Mouse (Mus musculus) macrophage (primary cell): ENCODE data around the gene Tmem59l. TPM values are rescaled to one million over a fixed set of nuclear protein-coding genes. Genes with fewer than 3 reads are reported as not detected.

Experiments
- H3K27ac ChIP-seq: fragments of 350-480 bp; formaldehyde crosslinking; 2 replicates; pipeline ENCODE4 v1.9.0; 2021
- H3K36me3 ChIP-seq: fragments of 350-480 bp; formaldehyde crosslinking; 2 replicates; pipeline ENCODE4 v1.9.0; 2021; ENCODE audit errors: inconsistent target
- H3K4me3 ChIP-seq: fragments of 350-480 bp; formaldehyde crosslinking; 2 replicates; pipeline ENCODE4 v1.9.0; 2021; ENCODE audit errors: inconsistent target
- H3K79me2 ChIP-seq: fragments of 350-480 bp; formaldehyde crosslinking; 2 replicates; pipeline ENCODE4 v1.9.0; 2021; ENCODE audit errors: inconsistent target
- WGBS: methylation state at CpG from one replicate; pipeline ENCODE4 v1.1.7; 2026; ENCODE audit warnings: inconsistent platforms; ENCODE audit not compliant: missing documents; 5-methylcytosine and 5-hydroxymethylcytosine counted together
- polyA plus RNA-seq: library from polyadenylated mRNA; stranded (reverse); fragments of 250-400 nt; gene quantifications from 3 replicates; pipeline ENCODE4 v1.2.4, GENCODE M21; 2018; ENCODE audit warnings: inconsistent platforms

Tmem59l gene
- polyA plus RNA-seq, 1 experiment from 2014 or later = not detected

GRCm38 (mm10) chr8:70445988-70446387 lies 41.2 kb downstream of the Tmem59l start:
- no peaks in the 10 kb centered on the region for H3K79me2 ChIP-seq
- H3K27ac ChIP-seq = no peak overlapping the region
- H3K36me3 ChIP-seq = no peaks in the 10 kb centered on the region
- WGBS = no CpG with 5 or more reads among the region's 1 CpGs
- no peak overlapping the region for H3K4me3 ChIP-seq

GRCm38 (mm10) chr8:70443326-70443725 lies 43.8 kb downstream of the Tmem59l start:
- Histone ChIP-seq H3K79me2 (peaks cover 6% of the 10 kb centered on the region; the same call in 1 of the 2 replicates), H3K4me3 (no peak overlapping the region), H3K27ac (no peak overlapping the region), H3K36me3 (no peaks in the 10 kb centered on the region)
- 69% methylated on average over 4 of the region's 4 CpGs for WGBS

GRCm38 (mm10) chr8:70441565-70441964 lies 45.6 kb downstream of the Tmem59l start:
- no peak overlapping the region for H3K27ac ChIP-seq
- H3K36me3 ChIP-seq = no peaks in the 10 kb centered on the region
- WGBS = 88% methylated on average over 3 of the region's 3 CpGs
- peaks cover 6% of the 10 kb centered on the region; the same call in 1 of the 2 replicates for H3K79me2 ChIP-seq
- no peak overlapping the region for H3K4me3 ChIP-seq

GRCm38 (mm10) chr8:70440246-70440645 lies 46.9 kb downstream of the Tmem59l start:
- Histone ChIP-seq H3K27ac (no peak overlapping the region), H3K4me3 (no peak overlapping the region)
- 70% methylated on average over 2 of the region's 3 CpGs for WGBS

GRCm38 (mm10) chr8:70439848-70440179 lies 47.3 kb downstream of the Tmem59l start:
- no peaks in the 10 kb centered on the region for H3K36me3 ChIP-seq
- peak overlapping the region; percentile 18; the same call in 1 of the 2 replicates for H3K4me3 ChIP-seq
- peaks cover 6% of the 10 kb centered on the region; the same call in 1 of the 2 replicates for H3K79me2 ChIP-seq
- H3K27ac ChIP-seq = no peak overlapping the region
- WGBS = 3% methylated on average over 7 of the region's 7 CpGs

More at GRCm38 (mm10) chr8:70440246-70440645, 46.9 kb downstream of the Tmem59l start:
- Histone ChIP-seq H3K36me3 (no peaks in the 10 kb centered on the region), H3K79me2 (peaks cover 6% of the 10 kb centered on the region; the same call in 1 of the 2 replicates)

- Histone ChIP-seq H3K4me3 (peak within 1 kb of the TSS; percentile 35), H3K27ac (no peak within 1 kb of the TSS), H3K36me3 (no peaks in the 10 kb centered on the region), H3K79me2 (peaks cover 6% of the 10 kb centered on the region; the same call in 1 of the 2 replicates)
- under 1% methylated on average over 52 of the region's 70 CpGs for WGBS
These were observed 47.9 kb downstream of the Tmem59l start, which contains the start of gene Crtc1 for GRCm38 (mm10) chr8:70439055-70439847. Gene Crtc1, minus strand, starts transcription at chr8:70439579.

- Histone ChIP-seq H3K79me2 (peaks cover 6% of the 10 kb centered on the region; the same call in 1 of the 2 replicates), H3K4me3 (no peak overlapping the region), H3K27ac (no peak overlapping the region), H3K36me3 (no peaks in the 10 kb centered on the region)
- WGBS = 96% methylated on average over 2 of the region's 2 CpGs
These were observed 48.7 kb downstream of the Tmem59l start for GRCm38 (mm10) chr8:70438423-70438822.

- Histone ChIP-seq H3K27ac (no peak overlapping the region), H3K36me3 (no peaks in the 10 kb centered on the region), H3K4me3 (no peak overlapping the region), H3K79me2 (peaks cover 6% of the 10 kb centered on the region; the same call in 1 of the 2 replicates)
- WGBS = 95% methylated on average over 5 of the region's 5 CpGs
These were observed 52.0 kb downstream of the Tmem59l start for GRCm38 (mm10) chr8:70435156-70435555.

Other genes with a start within 250 kb of the Tmem59l start
- gene Homer3, start 204.5 kb downstream of the Tmem59l start, polyA plus RNA-seq = 26.3 to 47.9 TPM (median 46.2 TPM) in 3 replicates
- 17.5 to 26.0 TPM (median 20.5 TPM) in 3 replicates for gene Ddx49, start 184.9 kb downstream of the Tmem59l start, polyA plus RNA-seq
- 78.2 to 115 TPM (median 98.8 TPM) in 3 replicates for gene Cope, start 184.8 kb downstream of the Tmem59l start, polyA plus RNA-seq
- gene Cers1, start 171.6 kb downstream of the Tmem59l start, polyA plus RNA-seq = not detected in 3 replicates
- gene Gdf1, start 157.5 kb downstream of the Tmem59l start, polyA plus RNA-seq = not detected in 3 replicates
- 19.3 to 31.3 TPM (median 30.1 TPM) in 3 replicates for gene Upf1, start 134.1 kb downstream of the Tmem59l start, polyA plus RNA-seq
- gene Comp, start 113.8 kb downstream of the Tmem59l start, polyA plus RNA-seq = 0.20 to 0.42 TPM in 2 of 3 replicates, not detected in the other
- gene Crtc1, start 47.8 kb downstream of the Tmem59l start, polyA plus RNA-seq = 3.6 to 9.4 TPM (median 4.1 TPM) in 3 replicates
- 5.9 to 7.7 TPM (median 7.4 TPM) in 3 replicates for gene Klhl26, start 10.4 kb downstream of the Tmem59l start, polyA plus RNA-seq
- gene Crlf1, start 5.8 kb upstream of the Tmem59l start, polyA plus RNA-seq = not detected in 3 replicates
- gene Rex1bd, start 19.4 kb upstream of the Tmem59l start, polyA plus RNA-seq = 37.3 to 87.0 TPM (median 75.4 TPM) in 3 replicates
- 907 to 1,116 TPM (median 1,045 TPM) in 3 replicates for gene Uba52, start 23.4 kb upstream of the Tmem59l start, polyA plus RNA-seq
- 103 to 188 TPM (median 181 TPM) in 3 replicates for gene Fkbp8, start 40.4 kb upstream of the Tmem59l start, polyA plus RNA-seq
- 50.0 to 80.3 TPM (median 65.4 TPM) in 3 replicates for gene Kxd1, start 40.6 kb upstream of the Tmem59l start, polyA plus RNA-seq
- 18.8 to 33.9 TPM (median 21.7 TPM) in 3 replicates for gene Ell, start 52.1 kb upstream of the Tmem59l start, polyA plus RNA-seq
- 26.5 to 53.2 TPM (median 51.1 TPM) in 3 replicates for gene Isyna1, start 107.0 kb upstream of the Tmem59l start, polyA plus RNA-seq
- 71.4 to 137 TPM (median 122 TPM) in 3 replicates for gene Ssbp4, start 121.5 kb upstream of the Tmem59l start, polyA plus RNA-seq
- 104 to 230 TPM (median 156 TPM) in 3 replicates for gene Lrrc25, start 128.8 kb upstream of the Tmem59l start, polyA plus RNA-seq
- gene Gdf15, start 145.1 kb upstream of the Tmem59l start, polyA plus RNA-seq = 24.3 to 124 TPM (median 74.3 TPM) in 3 replicates
- gene Pgpep1, start 173.0 kb upstream of the Tmem59l start, polyA plus RNA-seq = 19.1 to 57.8 TPM (median 24.3 TPM) in 3 replicates
- gene Lsm4, start 185.9 kb upstream of the Tmem59l start, polyA plus RNA-seq = 47.7 to 66.4 TPM (median 48.9 TPM) in 3 replicates
- 29.7 to 79.6 TPM (median 40.0 TPM) in 3 replicates for gene Jund, start 211.6 kb upstream of the Tmem59l start, polyA plus RNA-seq
- not detected in 3 replicates for gene Iqcn, start 216.1 kb upstream of the Tmem59l start, polyA plus RNA-seq
- not detected in 3 replicates for gene Gm3336, start 231.2 kb upstream of the Tmem59l start, polyA plus RNA-seq
- gene Pde4c, start 236.4 kb upstream of the Tmem59l start, polyA plus RNA-seq = not detected in 3 replicates